Mouse (Mus musculus) MEL (cell line): ENCODE measurements at regions not wholly inside any gene's neighbourhood (a gene's known extent, or its start where the extent isn't known, plus 50 kb on each side); places are given as distances from the start of the nearest gene placed in this dataset.

Experiments used
- MAX ChIP-seq: IDR thresholded peaks from 2 replicates; pipeline ENCODE4 v1.6.1; 2011; ENCODE audit warnings: low read length, improper control_type of control experiment
- USF1 ChIP-seq: IDR thresholded peaks from 2 replicates; pipeline ENCODE4 v1.6.1; 2014; ENCODE audit warnings: low read depth, mild to moderate bottlenecking, inconsistent platforms, low read length, improper control_type of control experiment, moderate library complexity

GRCm38 (mm10) chr19:14220507-14220909, 307.2 kb downstream of the Olfr1505 start:
- TF ChIP-seq MAX (no peak), USF1 (no peak)
